Mouse (Mus musculus): Measurements from ENCODE around the gene Svs3b. TPM values are rescaled to one million over a fixed set of nuclear protein-coding genes. Genes with fewer than 3 reads are reported as not detected.
"Not testable (repeated sequence)": the region's sequence is repeated elsewhere in the genome, so short reads cannot be mapped to it uniquely, and the experiment has no call there.

Gene Svs3b
- not detected for total RNA-seq (2021)
- long read RNA-seq, experiment 1: 0 reads
- long read RNA-seq, experiment 2: 0 reads

GRCm38 (mm10) chr2:164256540-164256939 is at the start of gene Svs3b:
Svs3b (minus strand) TSS chr2:164256640.
- not testable (repeated sequence) for DNase-seq (ENCODE audit: low spot score in 2 of 2)

GRCm38 (mm10) chr2:164288968-164289367 is 32.5 kb upstream of the Svs3b start, which contains the start of gene Svs3a:
Svs3a (plus strand) TSS chr2:164289268.
- DNase-seq (ENCODE audit: low spot score in 2 of 2): not testable (repeated sequence)

- DNase-seq (ENCODE audit: low spot score in 2 of 2): no peak
Observed at GRCm38 (mm10) chr2:164278359-164278758, 21.9 kb upstream of the Svs3b start, which contains the start of gene Svs4. Svs4 (minus strand) TSS chr2:164278459.

GRCm38 (mm10) chr2:164238366-164238765 is 18.1 kb downstream of the Svs3b start, which contains the start of gene Svs2:
Svs2 (minus strand) TSS chr2:164238466.
- DNase-seq (ENCODE audit: low spot score in 2 of 2): no peak

GRCm38 (mm10) chr2:164232671-164233070 is 23.8 kb downstream of the Svs3b start:
- DNase-seq (ENCODE audit: low spot score in 2 of 2): no peak

GRCm38 (mm10) chr2:164228361-164229070 is 27.9 kb downstream of the Svs3b start:
- DNase-seq (ENCODE audit: low spot score in 2 of 2): no peak

GRCm38 (mm10) chr2:164221522-164221921 is 34.9 kb downstream of the Svs3b start, which contains the start of gene Wfdc15b:
Wfdc15b (minus strand) TSS chr2:164221660.
- no peak for DNase-seq (ENCODE audit: low spot score in 2 of 2)

- no peak for DNase-seq (ENCODE audit: low spot score in 2 of 2)
Observed at GRCm38 (mm10) chr2:164219295-164219694, 37.1 kb downstream of the Svs3b start.

GRCm38 (mm10) chr2:164212711-164213110 is 43.7 kb downstream of the Svs3b start:
- DNase-seq (ENCODE audit: low spot score in 2 of 2): no peak

- DNase-seq (ENCODE audit: low spot score in 2 of 2): no peak
Observed at GRCm38 (mm10) chr2:164210892-164211291, 45.5 kb downstream of the Svs3b start.

GRCm38 (mm10) chr2:164206676-164207075 is 49.8 kb downstream of the Svs3b start:
- no peak for DNase-seq (ENCODE audit: low spot score in 2 of 2)

GRCm38 (mm10) chr2:164206011-164206410 is 50.4 kb downstream of the Svs3b start:
- DNase-seq (ENCODE audit: low spot score in 2 of 2): not testable (repeated sequence)

Other genes with a start within 250 kb of the Svs3b start
- 1 to 10 TPM in 1 of 2 experiments, under 1 TPM in 1; 0.45 to 2.2 TPM for gene Pabpc1l, start 231.2 kb downstream of the Svs3b start, total RNA-seq (2021)
- 10 to 100 TPM; 24.4 to 27.2 TPM for gene Stk4, start 186.3 kb downstream of the Svs3b start, total RNA-seq (2021)
- gene Tomm34, start 185.5 kb downstream of the Svs3b start, total RNA-seq (2021): 10 to 100 TPM; 37.2 to 52.7 TPM
- gene Kcns1, start 85.5 kb downstream of the Svs3b start, total RNA-seq (2021): not detected
- not detected for gene Wfdc5, start 73.9 kb downstream of the Svs3b start, total RNA-seq (2021)
- under 1 TPM in 1 of 2 experiments, not detected in 1; 0.83 TPM for gene Wfdc12, start 66.0 kb downstream of the Svs3b start, total RNA-seq (2021)
- gene Wfdc15a, start 56.5 kb downstream of the Svs3b start, total RNA-seq (2021): not detected
- gene Wfdc15b, start 35.0 kb downstream of the Svs3b start, total RNA-seq (2021): not detected
- gene Svs2, start 18.2 kb downstream of the Svs3b start, total RNA-seq (2021): not detected
- gene Svs4, start 21.8 kb upstream of the Svs3b start, total RNA-seq (2021): not detected
- not detected for gene Svs3a, start 32.6 kb upstream of the Svs3b start, total RNA-seq (2021)
- gene Svs6, start 60.1 kb upstream of the Svs3b start, total RNA-seq (2021): not detected
- gene Svs5, start 76.1 kb upstream of the Svs3b start, total RNA-seq (2021): 1 to 10 TPM; 1.6 to 3.7 TPM
- gene Slpi, start 132.5 kb upstream of the Svs3b start, total RNA-seq (2021): 10 to 100 TPM; 21.8 to 45.7 TPM
- gene Rbpjl, start 146.5 kb upstream of the Svs3b start, total RNA-seq (2021): not detected
- gene Matn4, start 148.5 kb upstream of the Svs3b start, total RNA-seq (2021): 1 to 10 TPM in 1 of 2 experiments, under 1 TPM in 1; 0.76 to 1.7 TPM
- gene Sdc4, start 187.2 kb upstream of the Svs3b start, total RNA-seq (2021): 100 to 1,000 TPM; 133 to 150 TPM
- gene Sys1, start 200.3 kb upstream of the Svs3b start, total RNA-seq (2021): 10 to 100 TPM; 28.7 to 33.3 TPM
- gene Gm20458, start 204.3 kb upstream of the Svs3b start, total RNA-seq (2021): 1 to 10 TPM in 1 of 2 experiments, not detected in 1; 5.7 TPM
- not detected for gene Trp53tg5, start 217.1 kb upstream of the Svs3b start, total RNA-seq (2021)
- gene Dbndd2, start 229.5 kb upstream of the Svs3b start, total RNA-seq (2021): 10 to 100 TPM in 1 of 2 experiments, 1 to 10 TPM in 1; 7.6 to 20.9 TPM
- 10 to 100 TPM; 63.3 to 93.6 TPM for gene Pigt, start 240.9 kb upstream of the Svs3b start, total RNA-seq (2021)